Mouse (Mus musculus) megakaryocyte, embryonic 14.5 days (primary cell): ENCODE measurements around the gene Trpt1.

ENCODE experiments used
- FLI1 ChIP-seq: IDR thresholded peaks from 2 replicates; pipeline ENCODE4 v1.6.1; 2012; ENCODE audit warnings: low read length, inconsistent platforms, mixed read lengths
- GATA1 ChIP-seq: IDR thresholded peaks from 3 replicates; pipeline ENCODE4 v1.6.1; 2012; ENCODE audit warnings: mixed read lengths, low read length, inconsistent platforms, borderline replicate concordance

GRCm38 (mm10) chr19:6951381-6951968 is 44.5 kb upstream of the Trpt1 start:
- TF ChIP-seq GATA1 (no peak), FLI1 (peak; percentile 54; the same call in 1 of the 2 replicates)
